Mouse (Mus musculus) urinary bladder, adult 18-20 months (tissue): Measurements from ENCODE around the gene Mast4.

Experiments used
- DNase-seq, 2 experiments: peaks; one replicate each; pipeline ENCODE4 v3.0.0; 2022; ENCODE audit warnings: low spot score in 2 of 2, mixed read lengths in 2 of 2

Mast4 gene

GRCm38 (mm10) chr13:102865971-102866724 lies 468.1 kb downstream of the Mast4 start:
- DNase-seq = no peak

GRCm38 (mm10) chr13:102865494-102865893 lies 468.8 kb downstream of the Mast4 start:
- no peak for DNase-seq

GRCm38 (mm10) chr13:102864840-102865239 lies 469.5 kb downstream of the Mast4 start:
- DNase-seq = no peak

- DNase-seq = no peak
Observed at GRCm38 (mm10) chr13:102864079-102864478, 470.2 kb downstream of the Mast4 start.

- DNase-seq = no peak
Observed at GRCm38 (mm10) chr13:102862981-102863380, 471.3 kb downstream of the Mast4 start.

GRCm38 (mm10) chr13:102862397-102862796 lies 471.9 kb downstream of the Mast4 start:
- DNase-seq = no peak

- DNase-seq = no peak
Observed at GRCm38 (mm10) chr13:102860733-102861132, 473.6 kb downstream of the Mast4 start.

GRCm38 (mm10) chr13:102860135-102860534 lies 474.2 kb downstream of the Mast4 start:
- DNase-seq = no peak

GRCm38 (mm10) chr13:102857539-102857838 lies 476.8 kb downstream of the Mast4 start:
- DNase-seq = no peak

GRCm38 (mm10) chr13:102856821-102857538 lies 477.3 kb downstream of the Mast4 start:
- DNase-seq = no peak

- no peak for DNase-seq
Observed at GRCm38 (mm10) chr13:102852865-102853264, 481.4 kb downstream of the Mast4 start.

- no peak for DNase-seq
Observed at GRCm38 (mm10) chr13:102851253-102851652, 483.0 kb downstream of the Mast4 start.

- no peak for DNase-seq
Observed at GRCm38 (mm10) chr13:102850594-102850993, 483.7 kb downstream of the Mast4 start.

- DNase-seq = peak in 1 of 2 experiments; percentile 65
Observed at GRCm38 (mm10) chr13:102849068-102849467, 485.2 kb downstream of the Mast4 start.

GRCm38 (mm10) chr13:102846473-102846872 lies 487.8 kb downstream of the Mast4 start:
- no peak for DNase-seq

GRCm38 (mm10) chr13:102842715-102843114 lies 491.6 kb downstream of the Mast4 start:
- DNase-seq = no peak

GRCm38 (mm10) chr13:102842237-102842636 lies 492.1 kb downstream of the Mast4 start:
- DNase-seq = no peak

GRCm38 (mm10) chr13:102839741-102840482 lies 494.4 kb downstream of the Mast4 start:
- DNase-seq = no peak

GRCm38 (mm10) chr13:102837427-102837826 lies 496.9 kb downstream of the Mast4 start:
- no peak for DNase-seq

- no peak for DNase-seq
Observed at GRCm38 (mm10) chr13:102835336-102835735, 499.0 kb downstream of the Mast4 start.

- DNase-seq = no peak
Observed at GRCm38 (mm10) chr13:102818287-102818686, 516.0 kb downstream of the Mast4 start.

- DNase-seq = no peak
Observed at GRCm38 (mm10) chr13:102816689-102817088, 517.6 kb downstream of the Mast4 start.

- DNase-seq = no peak
Observed at GRCm38 (mm10) chr13:102815158-102815557, 519.1 kb downstream of the Mast4 start.
